Mouse (Mus musculus) spleen, postnatal 36 days (tissue): ENCODE data around the gene Spn.
"Not testable (repeated sequence)": the region's sequence is repeated elsewhere in the genome, so short reads cannot be mapped to it uniquely, and the experiment has no call there.

Experiments
- DNase-seq, 2 experiments: peaks; one replicate each; pipeline ENCODE4 v3.0.0; 2022; ENCODE audit warnings: low spot score in 2 of 2, mixed read lengths in 1 of 2

The Spn gene

DNA sequence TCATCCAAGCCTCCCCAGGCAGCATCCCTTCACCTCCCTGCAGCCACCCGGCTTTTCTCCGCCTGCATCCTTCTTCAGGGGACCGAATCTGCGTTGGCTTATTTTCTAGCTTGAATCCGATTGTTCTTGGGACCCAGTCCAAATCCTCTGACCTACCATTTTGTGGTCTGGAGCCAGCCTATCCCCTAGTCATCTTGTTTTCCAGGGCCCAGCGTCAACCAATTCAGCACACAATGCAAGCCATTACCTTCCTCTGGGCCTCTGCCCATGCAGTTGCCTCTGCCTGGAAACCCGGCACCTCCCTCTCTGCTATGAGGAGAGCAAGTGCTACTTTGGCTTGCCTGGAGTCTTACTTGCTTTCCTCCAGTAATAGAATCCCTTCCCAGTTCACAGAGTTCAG, 32.1 kb downstream of the Spn start:
- DNase-seq, result no peak

DNA sequence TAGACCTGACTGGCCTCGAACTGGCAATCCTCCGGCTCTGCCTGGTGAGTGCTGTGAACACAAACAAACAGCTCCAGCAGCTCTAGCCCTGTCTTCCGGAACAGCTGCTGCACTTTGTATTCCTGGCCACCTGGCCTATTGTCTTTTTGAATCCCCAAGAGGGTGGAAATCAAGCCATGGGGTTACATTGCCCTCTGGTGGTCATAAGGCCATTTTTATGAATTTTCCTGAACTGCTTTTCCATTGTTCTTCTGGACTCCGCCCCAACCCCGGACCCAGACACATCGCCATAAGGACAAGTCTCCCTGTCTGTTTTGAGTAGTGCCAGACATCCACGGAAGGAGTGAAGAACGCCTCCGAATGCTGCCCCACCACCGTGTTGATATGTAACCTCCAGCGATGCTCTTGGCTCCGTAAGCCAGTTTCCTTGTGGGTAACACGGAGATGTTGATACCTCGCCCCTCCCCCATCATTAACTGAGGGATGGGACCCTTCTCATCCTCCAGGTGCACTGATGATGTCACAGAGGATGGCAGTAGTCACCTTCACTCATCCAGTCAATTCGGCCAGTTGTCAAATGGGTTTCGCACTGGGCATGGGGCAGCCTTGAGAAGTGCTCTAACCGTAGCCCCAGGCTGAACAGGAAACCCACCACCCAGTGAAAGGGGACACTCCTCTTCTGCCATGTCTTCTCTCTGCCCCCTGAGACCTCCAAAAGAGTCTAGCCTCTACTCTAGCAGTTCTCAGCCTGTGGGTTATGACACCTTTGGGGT, 32.9 kb downstream of the Spn start:
- peak; percentile 71 to 80 for DNase-seq

DNA sequence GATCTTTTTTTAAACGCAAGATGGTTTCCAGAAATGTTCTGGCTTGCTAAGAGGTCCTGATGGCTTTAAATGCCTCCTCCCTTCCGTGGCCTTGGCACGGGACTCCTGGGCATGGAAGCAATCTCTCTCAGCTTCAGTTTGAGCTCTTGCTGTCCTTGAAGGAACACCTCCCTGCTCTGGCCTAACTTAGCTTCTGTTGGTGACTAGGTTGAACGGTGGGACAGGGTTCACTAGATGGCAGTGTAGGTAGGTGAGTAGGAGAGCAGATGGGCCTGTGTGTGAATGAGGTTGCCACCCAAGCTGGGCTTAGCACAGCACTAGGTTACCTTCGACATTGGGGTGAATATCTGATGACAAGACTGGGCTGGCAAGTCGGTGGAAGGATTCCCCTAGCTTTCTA, 33.7 kb downstream of the Spn start:
- peak; percentile 52 to 58 for DNase-seq

DNA sequence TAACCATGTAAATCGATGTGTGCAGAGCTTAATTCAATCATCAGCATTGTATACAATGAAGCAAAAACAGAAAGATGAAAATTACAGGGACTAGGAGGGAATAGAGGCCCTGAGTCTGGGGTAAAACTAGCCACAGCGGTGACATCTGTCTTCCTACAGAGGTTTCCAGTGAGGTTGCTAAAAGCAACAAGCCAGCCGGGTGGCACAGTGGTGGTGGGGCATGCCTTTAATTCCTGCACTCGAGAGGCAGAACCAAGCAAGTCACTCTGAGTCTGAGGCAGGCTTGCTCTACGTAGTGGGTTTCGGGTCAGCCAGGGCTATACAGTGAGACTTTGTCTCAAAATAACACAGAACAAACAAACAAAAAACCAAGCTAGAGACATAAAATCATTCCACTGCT, 35.5 kb downstream of the Spn start:
- DNase-seq, result no peak

DNA sequence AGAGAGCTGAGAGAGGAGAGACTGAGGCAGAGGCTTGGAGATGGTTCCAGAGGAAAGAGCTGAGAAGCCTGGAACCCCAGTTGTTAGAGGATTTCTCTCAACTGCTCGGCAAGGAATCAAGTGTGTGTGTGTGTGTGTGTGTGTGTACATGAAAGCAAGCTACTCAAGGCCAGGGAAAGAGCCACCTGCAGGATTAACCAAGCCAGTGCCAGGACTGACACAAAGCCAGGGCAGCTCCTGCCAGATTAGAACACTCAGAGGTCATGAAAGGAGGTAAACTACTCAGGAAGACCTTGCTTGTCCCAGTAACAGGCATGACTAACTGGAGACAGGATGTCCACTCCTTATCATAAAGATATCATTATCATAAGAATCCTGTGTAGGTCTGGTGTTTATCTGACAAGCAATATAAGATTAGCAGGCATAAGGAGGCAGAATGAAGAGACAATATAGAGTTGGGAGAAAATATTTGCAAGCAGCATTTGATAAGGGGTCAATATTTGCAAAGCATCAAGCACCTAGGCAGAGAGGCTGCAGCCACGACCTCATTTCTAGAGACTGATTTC, 36.1 kb downstream of the Spn start:
- DNase-seq, result no peak

DNA sequence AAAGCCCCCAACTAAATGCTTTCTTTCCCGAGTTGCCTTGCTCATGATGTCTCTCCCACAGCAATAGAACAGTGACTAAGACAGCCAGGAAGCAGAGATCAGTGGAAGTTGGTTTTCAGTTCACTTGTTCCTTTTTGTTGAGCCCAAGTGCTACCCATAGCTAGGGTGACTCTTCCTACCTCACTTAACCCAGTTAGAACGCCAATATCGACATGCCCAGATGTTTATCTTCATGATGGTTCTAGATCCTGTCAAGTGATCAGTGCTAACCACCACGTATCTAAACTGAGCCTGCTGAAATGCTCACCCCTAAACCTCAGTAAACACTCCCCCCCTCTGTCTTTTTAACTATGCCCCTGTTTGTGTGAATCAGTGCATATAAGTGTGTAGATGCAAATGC, 38.1 kb downstream of the Spn start:
- no peak for DNase-seq

DNA sequence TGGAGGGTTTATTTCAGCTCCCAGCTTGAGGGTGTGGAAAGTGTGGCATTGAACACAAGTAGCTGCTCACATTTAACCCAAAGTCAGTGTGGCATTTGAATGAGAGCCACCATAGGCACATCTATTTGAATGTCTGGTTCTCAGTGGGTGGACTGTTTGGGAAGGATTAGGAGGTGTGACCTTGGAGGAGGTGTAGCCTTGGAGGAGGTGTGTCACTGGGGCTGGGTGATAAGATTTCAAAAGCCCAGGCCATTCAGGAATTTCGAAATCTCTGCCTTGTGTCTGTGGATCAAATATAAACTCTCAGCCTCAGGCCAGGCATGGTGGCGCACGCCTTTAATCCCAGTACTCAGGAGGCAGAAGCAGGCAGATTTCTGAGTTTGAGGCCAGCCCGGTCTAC, 38.7 kb downstream of the Spn start:
- no peak for DNase-seq

DNA sequence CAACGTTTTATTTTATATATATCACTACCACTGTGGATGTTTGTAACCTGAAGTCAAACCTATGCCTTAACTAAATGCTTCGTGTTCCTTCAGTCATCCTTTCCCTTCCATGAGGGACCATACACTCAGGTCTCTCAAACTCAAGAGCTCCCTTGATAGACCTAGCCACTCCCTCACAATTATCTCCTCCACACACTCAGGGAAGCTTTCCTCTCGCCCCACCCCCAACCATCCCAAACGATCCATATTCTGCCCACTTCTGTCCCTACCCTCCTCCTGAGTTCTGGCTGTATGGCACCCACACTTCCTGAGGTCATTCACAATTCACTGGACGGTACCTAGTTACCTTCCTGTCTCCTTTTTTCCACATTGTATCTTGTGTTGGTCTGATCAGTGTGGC, 39.1 kb downstream of the Spn start:
- DNase-seq, result no peak

DNA sequence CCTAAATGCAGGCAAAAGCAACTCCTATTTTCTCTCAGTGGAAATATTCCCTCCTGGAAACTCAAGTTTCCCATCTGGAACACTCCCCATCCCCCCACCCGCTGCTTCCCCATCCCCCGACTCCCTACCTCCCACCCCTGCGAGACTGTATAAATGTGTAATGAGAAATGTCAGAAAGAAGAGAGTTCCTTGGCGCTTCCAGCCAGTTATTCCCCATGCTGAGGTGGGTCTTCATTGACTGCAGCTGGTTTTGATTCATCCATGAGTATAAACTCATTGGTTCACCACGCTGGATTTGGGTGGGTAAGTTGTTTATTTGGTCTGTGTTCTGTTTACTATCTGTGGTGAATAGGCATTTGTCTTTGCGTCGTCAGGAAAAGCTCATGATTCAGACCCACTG, 41.2 kb downstream of the Spn start:
- no peak for DNase-seq

DNA sequence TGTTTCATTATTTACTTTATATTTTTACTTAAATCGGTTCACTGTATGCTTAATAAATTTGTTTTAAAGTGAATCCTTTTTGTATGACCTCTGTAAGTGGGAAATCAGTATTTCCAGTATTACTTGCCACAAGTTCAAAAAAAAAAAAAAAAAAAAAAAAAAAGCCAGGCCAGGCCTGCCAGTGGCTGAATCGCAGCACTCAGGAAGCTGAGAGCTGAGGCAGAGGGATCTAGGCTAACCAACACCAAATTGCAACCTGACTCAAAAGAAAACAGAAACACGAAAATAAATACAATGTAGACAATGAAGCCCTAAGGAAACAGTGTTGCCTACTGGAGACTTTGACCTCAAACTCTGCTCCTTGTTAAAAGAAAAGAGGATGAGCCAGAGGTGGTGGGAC, 43.7 kb downstream of the Spn start:
- no peak for DNase-seq

DNA sequence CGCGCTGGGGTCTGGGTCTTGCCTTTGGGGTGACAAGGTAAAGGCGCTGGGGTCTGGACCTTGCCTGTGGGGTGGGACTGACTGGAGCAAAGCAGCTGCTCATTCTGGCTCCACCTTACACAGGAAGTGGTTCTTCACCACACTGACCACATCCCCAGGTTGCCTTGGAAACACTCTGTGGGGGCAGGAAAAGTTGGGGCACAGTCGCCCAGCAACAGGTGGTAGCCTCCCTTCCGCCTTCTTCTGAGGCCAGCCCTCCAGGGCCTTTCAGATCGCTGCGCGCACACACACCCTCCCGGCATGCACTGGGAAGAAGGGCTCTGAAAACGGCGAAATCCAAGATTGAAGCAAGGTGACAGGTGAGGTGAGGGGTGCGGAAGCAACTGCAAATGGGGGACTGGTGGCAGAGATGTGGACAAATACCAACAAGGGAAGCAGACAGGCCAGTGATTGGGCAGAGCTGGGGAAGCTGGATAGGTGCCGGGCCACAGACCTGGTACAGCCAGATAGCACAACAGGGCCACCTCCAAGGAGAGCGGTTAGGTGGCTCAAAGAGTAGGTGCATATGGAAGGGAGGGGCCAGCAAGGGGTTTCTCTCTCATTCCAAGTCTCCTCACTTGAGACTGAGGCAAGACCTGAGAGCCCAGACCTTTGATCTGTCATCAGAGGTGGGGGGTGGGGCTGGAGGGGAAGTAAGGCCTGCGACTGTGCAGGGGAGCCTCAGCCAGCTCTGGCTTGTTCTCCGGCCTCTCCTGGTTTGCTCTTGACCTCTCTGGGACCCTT, 46.3 kb downstream of the Spn start, which contains the start of gene AI467606:
TSS of gene AI467606 (plus strand) at position 246 of the 783 bp plus-strand sequence.
- DNase-seq, result peak; percentile 98

DNA sequence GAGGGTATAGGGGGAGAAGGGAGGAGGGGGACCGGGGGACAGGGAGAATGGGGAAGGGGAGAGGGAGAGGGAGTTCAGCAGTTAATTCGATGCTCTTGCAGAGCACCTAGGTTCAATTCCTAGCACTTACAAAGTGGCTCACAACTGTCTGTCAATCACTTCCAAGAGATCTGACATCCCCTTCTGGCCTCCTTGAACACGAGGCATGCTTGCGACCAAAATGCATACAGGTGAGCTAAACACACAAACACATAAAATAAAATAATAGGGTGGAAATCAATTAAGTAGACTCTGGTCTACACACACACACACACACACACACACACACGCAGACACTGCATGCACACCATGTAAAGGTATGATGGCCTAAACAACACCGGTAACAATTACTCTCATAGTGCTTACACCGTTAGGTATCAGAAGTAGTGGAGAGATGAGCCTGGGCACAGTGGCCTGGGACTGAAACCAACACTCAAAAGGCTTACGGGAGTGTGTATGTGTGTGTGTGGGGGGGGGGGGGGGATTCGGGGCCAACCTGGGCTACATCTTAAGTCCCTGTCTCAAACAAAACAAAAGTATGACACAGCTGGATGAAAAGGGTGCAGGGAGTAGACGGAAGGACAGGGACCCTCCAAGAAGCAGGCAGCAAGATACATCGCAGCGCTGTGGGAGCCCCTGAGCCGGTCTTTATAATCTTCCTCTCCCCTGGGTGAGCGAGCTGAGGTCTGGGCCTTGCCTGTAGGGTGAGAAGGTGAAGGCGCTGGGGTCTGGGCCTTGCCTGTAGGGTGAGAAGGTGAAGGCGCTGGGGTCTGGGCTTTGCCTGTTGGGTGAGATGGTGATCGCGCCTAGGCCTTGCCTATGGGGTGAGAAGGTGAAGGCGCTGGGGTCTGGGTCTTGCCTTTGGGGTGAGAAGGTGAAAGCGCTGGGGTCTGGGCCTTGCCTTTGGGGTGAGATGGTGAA, 47.2 kb downstream of the Spn start:
- DNase-seq, result peak in 1 of 2 experiments; percentile 27

DNA sequence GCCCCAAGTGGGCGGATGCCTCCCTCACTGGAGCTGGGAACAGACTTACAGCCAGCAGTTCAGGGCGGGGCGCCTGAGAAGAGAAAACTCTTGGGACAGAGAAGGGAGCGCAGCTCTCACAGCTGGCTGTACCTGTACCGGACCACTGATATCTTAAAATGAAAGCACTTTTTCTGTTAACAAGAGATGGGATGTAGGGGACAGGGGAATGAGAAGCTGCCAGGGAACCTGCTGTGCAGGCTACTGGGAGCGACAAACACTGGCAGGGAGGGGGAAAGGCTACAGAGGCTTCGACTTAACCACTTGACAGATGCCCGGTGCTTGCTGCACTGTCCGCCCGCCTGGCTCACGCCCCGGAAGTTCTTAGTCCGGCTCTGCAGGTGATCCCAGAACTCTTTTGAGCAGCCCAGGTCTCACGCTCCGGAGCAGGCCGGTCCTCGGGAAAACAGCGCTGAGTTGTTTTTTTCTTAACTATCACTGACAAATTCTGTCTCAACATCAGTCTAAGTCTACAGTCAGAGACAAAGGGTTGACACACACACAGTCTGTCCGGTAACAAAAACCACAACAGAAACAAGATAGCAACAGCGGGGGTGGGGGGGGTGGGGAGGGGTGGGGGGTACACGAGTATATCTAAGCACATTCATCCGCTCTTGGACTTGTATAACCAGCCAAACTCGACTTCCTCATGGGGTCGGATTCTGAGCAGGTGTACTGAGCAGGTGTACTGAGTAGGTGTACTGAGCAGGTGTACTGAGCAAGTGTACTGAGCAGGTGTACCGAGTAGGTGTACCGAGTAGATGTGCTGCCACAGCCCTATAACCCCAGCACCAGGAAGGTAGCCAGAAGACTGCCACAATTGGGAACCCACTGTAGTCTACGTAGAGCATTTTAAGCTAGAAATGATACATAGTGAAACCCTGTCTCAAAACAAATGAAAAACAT, 48.5 kb downstream of the Spn start:
- DNase-seq, result peak; percentile 59 to 64

DNA sequence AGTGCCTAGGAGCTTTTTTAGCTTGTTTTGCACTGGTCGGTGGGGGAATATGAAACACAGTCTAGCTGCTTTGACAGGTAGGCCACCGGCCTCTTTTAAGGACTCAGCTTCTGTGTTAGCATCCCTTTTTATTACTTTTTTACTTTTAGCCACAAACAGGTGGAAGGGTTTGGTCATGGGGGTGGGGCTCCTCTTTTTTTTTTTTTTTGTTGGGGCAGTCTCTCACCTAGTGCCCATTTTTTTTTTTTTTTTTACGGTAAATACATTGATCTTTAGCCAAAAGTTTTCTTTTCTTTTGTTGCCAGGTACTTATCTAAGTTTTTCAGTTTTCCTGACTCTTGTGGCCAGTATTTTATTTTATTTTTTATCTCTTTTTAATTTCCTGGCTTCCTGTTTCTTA, 49.5 kb downstream of the Spn start:
- DNase-seq, result no peak

DNA sequence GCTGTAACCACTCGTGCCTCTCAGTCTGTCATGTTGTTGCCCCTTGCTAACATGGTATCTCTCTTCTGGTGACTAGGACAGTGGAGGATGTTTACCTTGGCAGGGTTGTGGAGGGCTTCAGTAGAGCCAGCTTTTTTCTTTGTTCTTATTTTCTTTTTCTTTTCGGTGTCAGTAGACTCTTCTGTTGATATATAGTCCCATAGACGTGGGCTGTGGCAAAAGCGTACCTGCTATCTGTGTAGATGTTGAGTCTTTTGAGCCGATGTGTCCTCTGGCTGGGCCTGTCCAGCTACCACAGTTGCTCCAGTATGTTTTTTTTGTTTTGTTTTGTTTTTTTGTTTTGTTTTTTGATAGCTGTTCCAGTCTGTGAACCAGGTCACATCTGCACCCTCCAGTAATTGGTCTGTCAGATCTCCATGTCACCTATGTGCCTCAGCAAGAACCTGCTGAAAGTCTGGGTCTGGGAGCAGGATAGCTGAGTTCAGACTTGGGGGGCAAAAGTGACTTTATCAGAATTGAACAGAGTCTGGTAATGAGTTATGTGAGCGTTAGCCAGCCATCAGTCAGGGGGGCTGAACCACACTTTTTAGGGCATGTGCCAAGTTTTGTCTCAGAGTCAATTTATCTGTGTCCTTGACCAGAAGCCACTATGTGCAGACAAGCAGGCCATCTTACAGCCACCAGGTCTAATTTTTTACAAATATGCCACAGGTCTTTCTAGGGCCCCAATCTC, 50.2 kb downstream of the Spn start, which contains the start of gene Zg16:
TSS of gene Zg16 (minus strand) at position 51 of the 733 bp plus-strand sequence.
- DNase-seq, result not testable (repeated sequence)

DNA sequence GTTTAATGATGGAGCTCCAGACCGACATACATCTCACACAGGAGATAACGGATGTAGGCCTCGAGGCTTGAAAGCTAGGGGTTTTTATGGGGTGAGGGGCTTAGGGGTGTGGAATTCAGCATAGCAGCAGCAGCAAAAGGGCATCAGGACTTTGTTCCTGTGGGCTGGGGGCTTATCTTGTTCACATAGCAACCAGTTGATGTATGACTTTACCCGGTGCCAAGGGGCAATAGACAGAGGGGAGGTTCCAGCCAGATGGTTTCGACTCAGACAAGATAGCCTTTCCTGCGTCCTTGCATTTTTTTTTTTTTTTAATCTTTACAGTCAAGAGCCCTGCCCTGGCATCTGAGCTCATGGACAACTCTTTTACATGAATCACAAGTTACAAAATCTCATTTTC, 51.9 kb downstream of the Spn start:
- not testable (repeated sequence) for DNase-seq

DNA sequence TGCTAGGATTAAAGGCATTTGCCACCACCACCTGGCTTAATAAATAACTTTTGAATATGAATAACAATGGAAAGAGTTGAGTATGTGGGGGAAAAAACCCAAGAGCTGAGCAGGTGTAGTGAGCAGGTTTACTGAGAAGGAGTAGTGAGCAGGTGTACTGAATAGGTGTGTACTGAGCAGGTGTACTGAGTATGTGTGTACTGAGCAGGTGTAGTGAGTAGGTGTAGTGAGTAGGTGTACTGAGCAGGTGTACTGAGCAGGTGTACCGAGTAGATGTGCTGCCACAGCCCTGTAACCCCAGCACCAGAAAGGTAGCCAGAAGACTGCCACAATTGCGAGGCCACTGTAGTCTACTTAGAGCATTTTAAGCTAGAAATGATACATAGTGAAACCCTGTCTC, 52.8 kb downstream of the Spn start:
- no peak for DNase-seq

DNA sequence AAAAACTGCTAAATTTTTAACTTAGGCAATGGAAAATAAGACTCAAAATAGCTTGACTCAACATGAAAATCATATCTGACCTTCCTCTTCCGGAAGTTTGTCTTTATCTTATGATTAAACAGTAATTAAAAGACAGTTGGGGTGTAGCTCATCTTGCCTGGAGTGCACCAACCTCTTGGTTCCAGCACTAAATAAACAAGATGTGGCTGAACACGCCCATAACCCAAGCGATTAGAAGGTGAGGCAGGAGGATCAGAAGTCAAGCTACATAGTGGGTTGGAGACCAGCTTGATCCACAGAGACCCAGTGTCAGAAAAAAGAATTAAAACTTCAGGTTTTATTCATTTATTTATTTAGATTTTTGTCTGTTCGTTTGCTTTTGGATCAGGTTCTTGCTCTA, 53.9 kb downstream of the Spn start:
- DNase-seq, result no peak

DNA sequence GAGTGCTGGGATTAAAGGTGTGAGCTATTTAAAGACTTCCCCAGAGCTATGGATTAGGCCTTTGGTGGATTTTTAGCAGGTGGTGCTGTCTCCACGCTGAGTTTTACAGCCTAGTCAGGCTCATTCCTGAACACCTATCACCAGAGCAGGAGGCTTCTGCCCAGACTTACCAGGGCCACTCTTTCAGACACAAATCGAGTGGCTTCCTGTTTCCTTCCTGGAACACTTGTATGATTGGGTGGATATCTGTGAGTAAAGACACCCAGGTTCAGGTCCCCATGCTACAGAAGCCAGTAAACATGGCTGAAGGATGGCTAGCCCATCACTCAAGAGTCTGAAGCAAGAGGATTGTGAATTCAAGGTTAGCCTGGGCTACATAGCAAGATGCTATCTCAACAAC, 54.6 kb downstream of the Spn start:
- DNase-seq, result no peak

DNA sequence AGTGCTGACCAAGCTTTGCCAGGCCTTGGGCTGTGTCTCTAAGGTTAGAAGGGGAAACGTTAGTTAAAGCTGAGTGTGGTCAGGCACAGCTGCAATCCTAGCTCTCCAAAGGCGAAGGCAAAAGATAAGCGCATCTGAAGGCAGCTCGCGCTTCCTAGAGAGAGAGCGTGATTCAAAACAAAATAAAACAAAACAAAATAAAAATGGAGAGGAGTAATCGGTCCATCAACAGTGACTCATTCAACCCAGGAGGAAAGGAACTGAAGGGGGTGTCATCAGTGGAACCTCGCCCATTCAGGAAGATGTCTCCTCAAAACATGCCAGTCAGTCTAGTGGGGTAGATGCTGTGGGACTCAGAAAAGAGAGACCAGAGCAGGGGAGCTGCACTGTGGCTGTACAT, 55.4 kb downstream of the Spn start:
- DNase-seq, result no peak
